Mouse (Mus musculus): ENCODE results near the gene Haao. TPM values are rescaled to one million over a fixed set of nuclear protein-coding genes. Genes with fewer than 3 reads are reported as not detected.

The Haao gene
- polyA plus RNA-seq, 1 experiment = not detected

DNA sequence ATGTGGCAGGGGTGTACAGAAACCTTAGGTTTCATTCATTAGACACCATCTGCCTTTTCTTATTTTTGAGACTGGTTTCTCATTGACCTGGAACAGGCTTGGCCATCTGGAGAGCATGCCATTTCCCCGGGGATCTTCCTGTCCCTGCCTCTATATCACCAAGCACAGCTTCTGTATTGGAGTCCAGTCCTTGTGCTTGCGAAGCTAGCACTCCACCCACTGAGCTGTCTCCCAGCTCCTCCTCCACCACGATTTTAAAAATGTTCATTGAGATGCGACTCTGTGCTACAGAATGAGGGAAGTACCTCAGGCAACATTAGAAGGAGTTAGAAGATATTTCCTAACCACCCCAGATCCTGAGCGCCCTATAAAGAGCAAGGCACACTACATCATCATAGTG is 39.5 kb upstream of the Haao start:
- WGBS = 58% methylated on average over 5 of the region's 5 CpGs
- no peak overlapping the region for H3K4me3 ChIP-seq (ENCODE audit: insufficient read depth, low read depth, low read length)
- TF ChIP-seq POLR2A (IDR thresholded peaks at IDR 0.05; ENCODE audit: insufficient read depth, low read depth, low read length) (no peak), CTCF (IDR thresholded peaks at IDR 0.05; ENCODE audit: insufficient read depth, low read depth, low read length) (no peak)
- H3K27ac ChIP-seq (ENCODE audit: insufficient read depth, low read depth, low read length) = no peak overlapping the region
- peaks cover 29% of the 10 kb centered on the region for H3K4me1 ChIP-seq (ENCODE audit: control insufficient read depth, insufficient read depth, low read length)

DNA sequence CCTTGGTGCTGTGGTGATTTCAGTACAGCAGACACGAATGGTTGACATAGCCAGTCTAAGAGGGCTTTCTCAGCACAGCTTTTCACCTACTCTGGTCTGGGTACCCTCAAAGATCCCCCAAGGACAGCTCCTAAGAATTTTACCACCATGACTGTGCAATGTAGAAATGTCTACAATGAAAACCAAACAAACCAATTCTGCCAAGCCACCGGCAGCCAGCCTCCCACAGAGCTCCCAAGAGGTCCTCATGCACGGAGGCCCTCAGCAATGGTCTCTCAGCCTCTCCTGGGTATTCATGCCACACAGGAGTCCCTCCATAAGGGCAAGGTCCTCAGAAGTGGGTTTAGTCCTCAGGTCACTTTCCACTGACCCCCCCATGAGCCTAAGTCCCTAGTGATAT is 38.6 kb upstream of the Haao start:
- WGBS = 92% methylated on average over 3 of the region's 3 CpGs
- Histone ChIP-seq H3K4me3 (ENCODE audit: insufficient read depth, low read depth, low read length) (no peak overlapping the region), H3K27ac (ENCODE audit: insufficient read depth, low read depth, low read length) (no peak overlapping the region)

DNA sequence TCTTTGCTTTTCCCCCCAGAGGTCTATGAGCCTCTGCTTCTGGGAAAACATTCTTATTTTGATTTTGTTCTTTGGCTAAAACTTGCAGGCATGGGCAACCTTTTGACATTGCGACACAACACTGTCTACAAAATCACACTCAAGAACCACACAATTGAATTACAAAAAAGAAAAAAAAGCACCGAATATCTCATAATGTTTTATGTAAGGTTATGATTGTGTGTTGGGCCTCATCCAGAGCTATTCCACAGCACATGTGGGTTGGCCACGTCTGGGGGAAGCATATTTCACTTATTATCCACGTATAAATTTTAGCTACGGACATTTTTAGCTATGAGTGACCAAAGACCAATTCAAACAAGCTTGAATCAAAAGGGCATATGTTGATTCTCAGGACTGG is 38.0 kb upstream of the Haao start:
- H3K4me1 ChIP-seq (ENCODE audit: control insufficient read depth, insufficient read depth, low read length) = peaks cover 20% of the 10 kb centered on the region
- H3K4me3 ChIP-seq (ENCODE audit: insufficient read depth, low read depth, low read length) = no peak overlapping the region
- no peak overlapping the region for H3K27ac ChIP-seq (ENCODE audit: insufficient read depth, low read depth, low read length)
- 94% methylated on average over 5 of the region's 5 CpGs for WGBS
- TF ChIP-seq CTCF (IDR thresholded peaks at IDR 0.05; ENCODE audit: insufficient read depth, low read depth, low read length) = no peak
- TF ChIP-seq POLR2A (IDR thresholded peaks at IDR 0.05; ENCODE audit: insufficient read depth, low read depth, low read length) = no peak

More for the DNA sequence above, 38.6 kb upstream of the Haao start:
- H3K4me1 ChIP-seq (ENCODE audit: control insufficient read depth, insufficient read depth, low read length) = peaks cover 25% of the 10 kb centered on the region
- TF ChIP-seq POLR2A (IDR thresholded peaks at IDR 0.05; ENCODE audit: insufficient read depth, low read depth, low read length) (no peak), CTCF (IDR thresholded peaks at IDR 0.05; ENCODE audit: insufficient read depth, low read depth, low read length) (no peak)

- 90% methylated on average over 13 of the region's 13 CpGs for WGBS
- Histone ChIP-seq H3K4me3 (ENCODE audit: insufficient read depth, low read depth, low read length) (no peak overlapping the region), H3K27ac (ENCODE audit: insufficient read depth, low read depth, low read length) (no peak overlapping the region), H3K4me1 (ENCODE audit: control insufficient read depth, insufficient read depth, low read length) (peaks cover 14% of the 10 kb centered on the region)
- no peak for TF ChIP-seq POLR2A (IDR thresholded peaks at IDR 0.05; ENCODE audit: insufficient read depth, low read depth, low read length)
- TF ChIP-seq CTCF (IDR thresholded peaks at IDR 0.05; ENCODE audit: insufficient read depth, low read depth, low read length) = no peak
Observed at GRCm38 (mm10) chr17:83885021-83885582, 37.3 kb upstream of the Haao start.

GRCm38 (mm10) chr17:83882788-83883187 is 35.0 kb upstream of the Haao start:
- 97% methylated on average over 2 of the region's 2 CpGs for WGBS
- no peak overlapping the region for H3K27ac ChIP-seq (ENCODE audit: insufficient read depth, low read depth, low read length)

DNA sequence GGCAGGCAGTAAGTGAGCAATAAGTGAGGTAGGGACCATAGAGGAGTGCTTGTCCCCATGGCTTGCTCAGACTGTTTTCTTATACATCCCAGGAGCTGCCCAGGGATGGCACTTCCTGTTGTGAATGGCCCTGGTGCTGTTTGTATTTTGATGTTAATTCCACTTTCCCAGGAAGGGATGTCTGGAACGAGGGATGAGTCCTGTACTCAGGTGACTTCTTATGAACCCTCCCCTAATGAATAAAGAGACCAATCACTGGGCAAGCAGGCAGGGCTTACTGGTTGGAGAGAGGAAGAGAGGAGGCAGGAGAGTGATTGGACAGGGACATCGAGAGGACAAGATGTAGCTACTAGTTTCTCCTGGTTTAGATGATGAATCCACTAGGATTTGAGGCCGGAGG is 33.3 kb upstream of the Haao start:
- Histone ChIP-seq H3K27ac (ENCODE audit: insufficient read depth, low read depth, low read length) (no peak overlapping the region), H3K4me1 (ENCODE audit: control insufficient read depth, insufficient read depth, low read length) (no peaks in the 10 kb centered on the region), H3K4me3 (ENCODE audit: insufficient read depth, low read depth, low read length) (no peak overlapping the region)
- 87% methylated on average over 3 of the region's 3 CpGs for whole genome bisulfite sequencing
- TF ChIP-seq CTCF (IDR thresholded peaks at IDR 0.05; ENCODE audit: insufficient read depth, low read depth, low read length) = no peak
- TF ChIP-seq POLR2A (IDR thresholded peaks at IDR 0.05; ENCODE audit: insufficient read depth, low read depth, low read length) = no peak

More at GRCm38 (mm10) chr17:83882788-83883187, 35.0 kb upstream of the Haao start:
- no peak overlapping the region for H3K4me3 ChIP-seq (ENCODE audit: insufficient read depth, low read depth, low read length)
- no peaks in the 10 kb centered on the region for H3K4me1 ChIP-seq (ENCODE audit: control insufficient read depth, insufficient read depth, low read length)
- TF ChIP-seq CTCF (IDR thresholded peaks at IDR 0.05; ENCODE audit: insufficient read depth, low read depth, low read length) = no peak
- no peak for TF ChIP-seq POLR2A (IDR thresholded peaks at IDR 0.05; ENCODE audit: insufficient read depth, low read depth, low read length)

- WGBS = 88% methylated on average over 9 of the region's 9 CpGs
- no peaks in the 10 kb centered on the region for H3K4me1 ChIP-seq (ENCODE audit: control insufficient read depth, insufficient read depth, low read length)
- no peak for TF ChIP-seq POLR2A (IDR thresholded peaks at IDR 0.05; ENCODE audit: insufficient read depth, low read depth, low read length)
- no peak for TF ChIP-seq CTCF (IDR thresholded peaks at IDR 0.05; ENCODE audit: insufficient read depth, low read depth, low read length)
- H3K4me3 ChIP-seq (ENCODE audit: insufficient read depth, low read depth, low read length) = no peak overlapping the region
- no peak overlapping the region for H3K27ac ChIP-seq (ENCODE audit: insufficient read depth, low read depth, low read length)
Observed at GRCm38 (mm10) chr17:83880174-83880710, 32.5 kb upstream of the Haao start.

DNA sequence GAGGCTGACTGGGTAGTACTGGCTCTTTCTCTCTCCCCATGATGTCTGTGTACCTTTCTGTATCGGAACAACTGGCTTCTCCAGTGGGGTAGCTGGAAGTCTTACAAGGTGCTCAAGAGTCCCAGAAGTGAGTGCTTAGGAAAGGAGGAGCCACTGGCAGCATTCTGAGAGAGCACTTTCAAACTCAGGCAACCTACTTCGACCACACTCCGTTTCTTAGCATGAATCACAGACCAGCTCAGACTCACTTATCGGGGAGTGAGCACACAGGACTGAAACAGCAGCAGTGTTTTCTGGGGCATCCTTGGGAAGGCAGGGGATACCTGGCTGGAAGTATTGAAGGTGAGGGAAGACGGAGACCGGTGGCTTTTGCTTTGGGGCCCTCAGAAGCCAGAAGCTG is 31.9 kb upstream of the Haao start:
- no peak overlapping the region for H3K4me3 ChIP-seq (ENCODE audit: insufficient read depth, low read depth, low read length)
- 95% methylated on average over 6 of the region's 6 CpGs for WGBS
- no peaks in the 10 kb centered on the region for H3K4me1 ChIP-seq (ENCODE audit: control insufficient read depth, insufficient read depth, low read length)
- TF ChIP-seq POLR2A (IDR thresholded peaks at IDR 0.05; ENCODE audit: insufficient read depth, low read depth, low read length) = no peak
- TF ChIP-seq CTCF (IDR thresholded peaks at IDR 0.05; ENCODE audit: insufficient read depth, low read depth, low read length) = no peak
- H3K27ac ChIP-seq (ENCODE audit: insufficient read depth, low read depth, low read length) = no peak overlapping the region

- H3K27ac ChIP-seq (ENCODE audit: insufficient read depth, low read depth, low read length) = no peak overlapping the region
- 78% methylated on average over 8 of the region's 8 CpGs for WGBS
- no peak for TF ChIP-seq POLR2A (IDR thresholded peaks at IDR 0.05; ENCODE audit: insufficient read depth, low read depth, low read length)
- no peak for TF ChIP-seq CTCF (IDR thresholded peaks at IDR 0.05; ENCODE audit: insufficient read depth, low read depth, low read length)
- peaks cover 9% of the 10 kb centered on the region; the same call in 1 of the 2 replicates for H3K4me1 ChIP-seq (ENCODE audit: control insufficient read depth, insufficient read depth, low read length)
- no peak overlapping the region for H3K4me3 ChIP-seq (ENCODE audit: insufficient read depth, low read depth, low read length)
Observed at GRCm38 (mm10) chr17:83874610-83875009, 26.8 kb upstream of the Haao start.

All from olfactory bulb, adult 2 months (tissue).